Mouse (Mus musculus): ENCODE results near the gene Rragb.
"Not testable (repeated sequence)": the region's sequence is repeated elsewhere in the genome, so short reads cannot be mapped to it uniquely, and the experiment has no call there.

Gene Rragb

DNA sequence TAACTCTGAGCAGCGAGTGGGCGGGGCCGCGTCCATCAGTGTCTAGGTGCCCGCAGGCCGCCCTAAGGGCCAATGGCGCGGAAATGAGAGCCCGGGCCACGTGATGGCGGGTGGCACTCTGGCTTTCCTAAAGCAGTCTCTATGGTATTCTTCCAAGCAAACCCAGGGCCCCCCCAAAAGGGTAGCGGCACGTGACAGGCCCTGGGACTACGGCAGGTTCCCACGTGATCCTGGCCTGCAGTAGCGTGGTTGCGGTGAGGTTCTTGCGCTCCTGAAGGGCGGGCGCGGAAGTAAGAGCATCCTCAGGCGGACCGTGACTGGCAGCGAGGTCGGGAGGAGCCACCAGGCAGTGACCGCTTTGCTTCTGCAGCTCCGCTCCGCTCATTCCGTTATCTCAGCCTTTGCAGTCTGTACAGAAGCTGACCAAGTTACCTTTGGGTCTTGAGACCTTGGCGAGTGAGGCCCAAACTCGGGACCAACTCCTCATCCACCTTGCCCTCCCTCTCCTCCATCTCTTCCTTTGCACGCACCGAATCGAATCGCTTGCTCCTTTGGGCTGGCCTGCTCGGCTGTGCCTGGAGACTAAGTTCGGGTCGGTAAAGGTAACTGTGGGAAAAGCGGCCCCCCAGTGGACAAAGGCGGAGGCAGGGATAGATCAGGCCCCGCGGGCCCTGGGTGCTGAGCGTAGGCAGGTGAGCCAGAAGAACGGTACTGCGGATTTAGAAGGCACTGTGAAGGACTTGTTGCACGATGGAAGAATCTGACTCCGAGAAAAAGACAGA is at the start of gene Rragb:
Gene Rragb (plus strand): TSS at position 248 of the 782 bp plus-strand sequence.
- DNase-seq (ENCODE audit: extremely low read depth, low read depth), result no peak

DNA sequence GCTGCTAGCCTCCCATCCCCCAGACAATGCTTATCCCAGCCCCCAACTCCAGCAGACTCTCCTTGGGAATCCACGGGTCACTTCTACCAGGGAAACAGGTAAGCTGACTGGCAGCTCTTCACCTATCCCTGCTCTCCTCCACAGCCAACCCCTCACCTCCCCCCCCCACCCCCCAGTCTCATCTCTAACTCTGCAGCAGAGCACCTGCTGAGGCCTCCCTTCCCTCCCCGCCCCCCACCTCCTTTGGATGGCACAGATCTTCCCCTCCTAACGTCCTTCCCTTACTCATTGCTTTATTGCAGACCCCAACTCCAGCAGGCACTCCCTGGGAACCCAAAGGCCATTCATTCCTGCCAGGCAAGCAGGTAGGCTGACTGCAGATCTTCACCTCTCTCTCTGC is 21.3 kb upstream of the Rragb start, which contains the start of gene Foxr2:
Gene Foxr2 (plus strand): TSS at position 301 of the 400 bp plus-strand sequence.
- no peak for DNase-seq (ENCODE audit: extremely low read depth, low read depth)

DNA sequence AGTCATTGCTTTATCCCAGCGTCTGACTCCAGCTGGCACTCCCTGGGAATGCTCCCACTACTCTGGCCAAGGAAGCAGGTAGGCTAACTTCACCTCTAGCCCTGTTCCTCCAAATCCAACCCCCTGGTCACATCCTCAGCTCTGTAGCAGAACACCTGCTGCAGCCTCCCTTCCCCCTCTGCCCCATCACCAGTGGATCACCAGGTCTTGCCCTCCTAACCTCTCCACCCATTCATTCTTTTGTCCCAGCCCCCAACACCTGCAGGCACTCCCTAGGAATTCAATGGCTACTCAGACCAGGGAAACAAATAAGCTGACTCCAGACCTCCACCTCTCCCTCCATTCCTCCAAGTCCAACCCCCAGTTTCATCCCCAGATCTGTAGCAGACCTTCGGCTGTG is 20.8 kb upstream of the Rragb start:
- DNase-seq (ENCODE audit: extremely low read depth, low read depth), result no peak

DNA sequence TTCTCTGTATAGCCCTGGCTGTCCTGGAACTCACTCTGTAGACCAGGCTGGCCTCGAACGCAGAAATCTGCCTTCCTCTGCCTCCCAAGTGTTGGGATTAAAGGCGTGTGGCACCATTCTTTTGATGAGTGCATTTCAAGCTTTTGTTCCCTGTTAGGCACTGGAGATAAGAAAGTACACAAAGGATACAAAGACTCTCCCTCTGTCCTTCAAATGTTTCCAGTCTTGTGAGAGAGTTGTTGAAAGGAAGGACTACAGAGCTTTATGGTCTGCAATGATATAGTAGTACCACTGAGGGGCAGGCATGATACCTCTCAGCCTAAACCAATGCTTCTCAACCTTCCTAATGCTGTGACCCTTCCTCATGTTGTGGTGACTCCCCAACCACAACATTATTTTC is 2.9 kb downstream of the Rragb start:
- no peak for DNase-seq (ENCODE audit: extremely low read depth, low read depth)

DNA sequence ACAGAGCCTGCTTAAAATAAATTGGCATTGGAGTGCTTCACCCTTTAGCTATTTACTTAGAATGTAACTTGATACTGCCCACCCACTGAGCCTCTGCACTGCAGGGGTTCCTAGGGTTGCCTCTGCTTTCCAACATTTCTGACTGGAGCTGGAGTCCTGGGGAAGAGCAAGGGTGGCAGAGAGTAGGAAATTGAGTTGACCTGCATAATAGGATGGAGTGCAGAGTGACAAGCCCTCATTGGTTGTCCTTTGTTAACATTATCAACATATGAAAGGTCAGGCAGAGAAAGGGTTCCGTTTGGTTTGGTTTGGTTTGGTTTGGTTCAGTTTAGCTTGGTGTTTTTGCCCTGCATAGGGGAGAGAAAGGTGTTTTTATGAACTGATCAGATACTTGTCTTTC is 12.0 kb downstream of the Rragb start:
- no peak for DNase-seq (ENCODE audit: extremely low read depth, low read depth)

DNA sequence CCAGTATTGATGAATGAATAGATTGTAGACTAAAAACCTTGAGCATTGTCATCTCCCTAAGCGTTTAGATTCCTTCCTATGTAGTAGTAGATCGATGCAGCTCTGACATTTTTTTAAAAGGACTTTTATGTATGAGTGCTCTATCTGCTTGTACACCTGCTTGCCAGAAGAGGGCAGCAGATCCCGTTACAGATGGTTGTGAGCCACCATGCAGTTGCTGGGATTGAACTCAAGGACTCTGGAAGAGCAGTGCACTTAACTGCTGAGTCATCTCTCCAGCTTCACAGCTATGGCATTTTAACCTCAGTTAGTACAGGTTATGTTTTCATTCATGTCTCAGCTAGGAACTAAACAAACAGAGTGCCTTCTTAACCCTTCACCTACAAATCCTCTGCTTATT is 15.5 kb downstream of the Rragb start:
- DNase-seq (ENCODE audit: extremely low read depth, low read depth), result peak; percentile 18

DNA sequence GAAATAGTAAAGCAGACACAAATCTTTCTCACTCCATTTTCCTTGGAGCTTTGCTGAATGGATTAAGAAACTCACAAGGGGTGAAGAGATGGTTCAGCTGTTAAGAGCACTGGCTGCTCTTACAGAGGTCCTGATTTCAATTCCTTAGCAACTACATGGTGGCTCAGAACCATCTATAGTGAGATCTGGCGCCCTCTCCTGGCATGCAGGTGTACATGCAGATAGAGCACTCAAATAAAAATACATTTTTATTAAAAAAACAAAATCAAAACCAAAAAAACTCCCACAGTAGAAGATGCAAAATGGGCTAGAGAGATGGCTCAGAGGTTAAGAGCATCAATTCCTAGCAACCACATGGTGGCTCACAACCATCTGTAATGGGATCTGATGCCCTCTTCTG is 35.0 kb downstream of the Rragb start:
- DNase-seq (ENCODE audit: extremely low read depth, low read depth), result peak; percentile 11

DNA sequence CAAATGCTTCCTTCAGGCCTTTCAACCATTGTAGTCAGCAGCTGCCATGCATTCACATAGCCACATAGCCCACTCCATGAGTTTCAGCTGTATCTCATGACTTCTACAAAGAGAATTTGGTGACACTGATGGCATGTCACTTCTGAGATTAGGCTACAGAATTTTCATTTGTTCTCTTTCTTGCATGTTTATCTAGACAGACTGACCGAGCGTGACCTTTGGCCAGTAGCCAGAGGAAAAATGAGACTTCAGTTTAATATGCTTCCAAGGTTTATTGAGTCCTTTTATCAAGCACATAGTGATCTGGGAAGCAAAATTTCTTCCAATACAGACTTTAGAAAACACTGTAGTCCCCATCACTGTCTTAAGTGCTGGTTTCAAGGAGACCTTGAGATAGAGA is 42.4 kb downstream of the Rragb start:
- no peak for DNase-seq (ENCODE audit: extremely low read depth, low read depth)

DNA sequence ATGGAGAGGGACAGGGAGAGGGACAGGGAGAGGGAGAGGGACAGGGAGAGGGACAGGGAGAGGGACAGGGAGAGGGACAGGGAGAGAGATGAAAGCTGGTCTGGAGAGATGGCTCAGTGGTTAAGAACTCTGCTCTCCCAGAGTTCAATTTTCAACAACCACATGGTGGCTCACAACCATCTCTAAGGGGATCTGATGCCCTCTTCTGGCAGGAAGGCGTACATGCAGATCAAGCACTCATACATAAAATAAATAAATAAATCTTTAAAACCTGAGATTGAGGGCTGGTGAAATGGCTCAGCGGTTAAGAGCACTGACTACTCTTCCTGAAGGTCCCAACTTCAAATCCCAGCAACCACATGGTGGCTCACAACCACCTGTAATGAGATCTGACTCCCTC is 59.4 kb downstream of the Rragb start:
- DNase-seq (ENCODE audit: extremely low read depth, low read depth), result not testable (repeated sequence)

DNA sequence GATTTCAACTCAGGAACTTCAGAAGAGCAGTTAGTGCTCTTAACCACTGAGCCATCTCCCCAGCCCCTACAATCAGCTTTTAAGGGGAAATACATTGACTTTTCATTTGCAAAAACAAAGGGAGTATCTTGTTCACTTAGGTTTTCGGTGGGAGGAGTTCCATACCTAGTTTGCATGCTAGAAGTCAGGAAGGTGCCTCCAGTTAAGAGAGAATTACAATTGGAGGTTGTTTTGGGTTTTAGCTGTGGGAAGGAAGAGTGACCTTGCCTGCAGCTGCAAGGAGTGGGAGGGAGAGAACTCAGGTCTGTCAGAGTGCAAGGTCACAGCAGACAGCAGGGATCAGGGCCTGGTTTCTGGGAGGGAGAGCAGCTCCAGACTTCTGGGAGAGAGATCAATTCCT is 71.3 kb downstream of the Rragb start:
- DNase-seq (ENCODE audit: extremely low read depth, low read depth), result no peak
